Mouse (Mus musculus) bone marrow, adult 2 months (tissue): ENCODE measurements around the gene Hist1h3a.

ENCODE experiments used
- CTCF ChIP-seq: fragments of 200-500 bp; IDR thresholded peaks from 2 replicates; pipeline ENCODE4 v1.5.1; 2011; ENCODE audit warnings: low read length, control low read depth; ENCODE audit not compliant: control insufficient read depth, insufficient read depth
- POLR2A ChIP-seq: fragments of 200-500 bp; IDR thresholded peaks from 2 replicates; pipeline ENCODE4 v1.6.1; 2011; ENCODE audit warnings: low read depth, mild to moderate bottlenecking, control low read depth, low read length, borderline replicate concordance; ENCODE audit not compliant: control insufficient read depth

DNA sequence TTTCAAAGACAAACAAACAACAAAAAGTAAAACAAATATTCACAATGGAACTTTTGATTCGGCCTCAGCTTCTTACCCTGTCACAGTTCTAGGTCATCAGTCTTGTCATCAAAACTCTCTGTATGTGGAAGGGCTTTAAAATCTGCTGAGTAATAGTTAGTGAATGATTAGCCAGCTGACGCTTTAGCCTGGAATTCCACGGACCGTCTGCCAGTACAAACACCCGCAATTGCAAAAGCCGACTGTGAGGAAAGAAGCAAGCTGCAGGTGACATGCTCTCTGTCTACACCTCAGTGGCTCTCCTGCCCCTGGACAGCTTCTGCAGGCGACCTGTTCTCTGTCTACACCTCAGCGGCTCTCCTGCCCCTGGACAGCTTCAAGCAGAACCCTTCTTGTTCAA is 31.7 kb downstream of the Hist1h3a start:
- TF ChIP-seq POLR2A (no peak), CTCF (no peak)
